Mouse (Mus musculus) ovary, postnatal 14 days (tissue): Measurements from ENCODE around the gene Lsm4.

ENCODE experiments used
- DNase-seq: peaks from one replicate; pipeline ENCODE4 v3.0.0; 2022; ENCODE audit warnings: low spot score

Gene Lsm4

GRCm38 (mm10) chr8:70649324-70649723 is 23.7 kb upstream of the Lsm4 start:
- DNase-seq, result peak; percentile 74

GRCm38 (mm10) chr8:70650351-70650750 is 22.7 kb upstream of the Lsm4 start:
- DNase-seq, result no peak

- no peak for DNase-seq
These were observed 19.8 kb upstream of the Lsm4 start for GRCm38 (mm10) chr8:70653226-70653625.

- DNase-seq, result no peak
These were observed 18.9 kb upstream of the Lsm4 start for GRCm38 (mm10) chr8:70654121-70654520.

- no peak for DNase-seq
These were observed 17.6 kb upstream of the Lsm4 start for GRCm38 (mm10) chr8:70655469-70655868.

- no peak for DNase-seq
These were observed 16.8 kb upstream of the Lsm4 start for GRCm38 (mm10) chr8:70656193-70656790.

GRCm38 (mm10) chr8:70657214-70657613 is 15.8 kb upstream of the Lsm4 start:
- no peak for DNase-seq

GRCm38 (mm10) chr8:70657739-70658138 is 15.3 kb upstream of the Lsm4 start:
- DNase-seq, result no peak

- no peak for DNase-seq
These were observed 14.0 kb upstream of the Lsm4 start for GRCm38 (mm10) chr8:70658897-70659603.

GRCm38 (mm10) chr8:70659604-70660272 is 13.3 kb upstream of the Lsm4 start:
- DNase-seq, result peak; percentile 93

- no peak for DNase-seq
These were observed 12.7 kb upstream of the Lsm4 start, which contains the start of gene Pgpep1 for GRCm38 (mm10) chr8:70660273-70660725. Pgpep1 (minus strand) TSS chr8:70660388.

- DNase-seq, result no peak
These were observed 9.4 kb upstream of the Lsm4 start for GRCm38 (mm10) chr8:70663691-70664090.

- no peak for DNase-seq
These were observed 8.4 kb upstream of the Lsm4 start for GRCm38 (mm10) chr8:70664631-70665030.

- no peak for DNase-seq
These were observed 7.4 kb upstream of the Lsm4 start for GRCm38 (mm10) chr8:70665599-70665998.

GRCm38 (mm10) chr8:70667071-70667470 is 6.0 kb upstream of the Lsm4 start:
- DNase-seq, result no peak

- DNase-seq, result no peak
These were observed 1.3 kb upstream of the Lsm4 start for GRCm38 (mm10) chr8:70671615-70672324.

- DNase-seq, result no peak
These were observed 546 bp upstream of the Lsm4 start for GRCm38 (mm10) chr8:70672325-70673078.

- no peak for DNase-seq
These were observed 1.1 kb downstream of the Lsm4 start for GRCm38 (mm10) chr8:70674109-70674508.

- no peak for DNase-seq
These were observed 1.7 kb downstream of the Lsm4 start for GRCm38 (mm10) chr8:70674716-70675115.

- no peak for DNase-seq
These were observed 2.3 kb downstream of the Lsm4 start for GRCm38 (mm10) chr8:70675336-70675735.

GRCm38 (mm10) chr8:70677451-70678080 is 4.5 kb downstream of the Lsm4 start:
- no peak for DNase-seq
